Mouse (Mus musculus): ENCODE results near the gene Ces2h. TPM values are rescaled to one million over a fixed set of nuclear protein-coding genes. Genes with fewer than 3 reads are reported as not detected.

Gene Ces2h
- not detected for polyA plus RNA-seq (2014; fragmentation: Illumina TruSeq; extraction: RNeasy Lipid Tissue Mini Kit (QIAGEN cat#74804))

DNA sequence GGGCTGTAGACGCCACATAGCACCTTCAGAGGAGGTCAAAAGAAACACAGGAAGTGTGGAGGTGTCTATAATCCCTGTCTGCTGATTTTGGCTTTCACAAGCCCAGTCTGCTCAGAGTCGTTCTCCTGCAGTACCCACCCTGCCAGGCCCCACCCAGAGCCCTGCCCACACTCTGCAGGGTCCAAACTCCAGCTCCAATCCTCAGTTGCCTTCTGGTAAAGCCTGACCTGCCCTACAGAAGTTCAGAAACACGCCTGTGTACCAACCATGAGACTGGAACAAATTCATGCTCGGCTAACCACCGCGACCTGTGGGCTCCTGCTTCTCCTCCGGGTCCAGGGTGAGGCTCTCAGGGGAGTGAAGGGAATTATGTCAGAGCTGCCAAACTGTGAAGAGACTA is at the start of gene Ces2h:
TSS of gene Ces2h (plus strand) at position 268 of the 400 bp plus-strand sequence.

DNA sequence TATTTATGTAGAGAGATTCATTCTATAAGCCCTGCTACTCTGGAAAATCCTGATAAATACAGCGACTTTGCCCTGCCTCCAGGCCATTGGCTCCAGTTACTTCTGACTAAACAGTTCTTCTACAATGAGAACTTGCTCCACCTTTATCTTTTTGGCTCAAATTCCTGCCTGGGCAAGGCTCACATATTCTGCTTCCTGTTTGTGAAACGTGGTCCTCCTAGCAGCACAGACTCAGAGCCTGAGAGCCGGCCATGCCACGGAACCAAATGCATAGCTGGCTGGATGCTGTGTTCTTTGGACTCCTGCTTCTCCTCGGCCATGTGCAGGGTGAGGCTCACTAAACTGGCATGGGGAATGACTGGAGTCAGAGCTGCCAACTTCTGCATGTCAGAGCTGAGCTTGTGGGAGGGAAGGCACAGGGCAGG is 39.1 kb upstream of the Ces2h start, which contains the start of gene Ces2g:
TSS of gene Ces2g (plus strand) at position 182 of the 425 bp plus-strand sequence.

DNA sequence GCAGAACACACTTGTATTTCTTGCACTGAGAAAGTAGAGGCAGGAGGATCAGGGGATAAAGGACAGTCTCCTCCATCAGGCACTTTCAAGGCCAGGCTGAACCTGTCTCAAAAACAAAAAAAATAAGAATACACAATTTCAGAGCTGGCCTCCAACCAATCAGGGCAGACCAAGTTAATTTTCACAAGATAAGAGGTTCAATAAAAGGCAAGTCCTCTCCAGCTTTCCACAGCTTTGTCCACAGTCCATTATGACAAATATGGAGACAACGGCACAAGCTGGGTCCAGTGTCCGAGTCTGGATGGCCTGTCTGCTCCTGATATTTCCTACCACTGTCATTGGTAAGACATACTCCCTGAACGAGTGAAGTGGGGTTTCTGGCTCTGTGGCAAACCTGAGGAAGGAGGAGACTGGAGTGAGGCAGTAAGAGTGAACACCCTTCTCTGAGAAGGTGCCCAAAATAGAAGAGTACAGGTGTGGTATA is 47.8 kb downstream of the Ces2h start, which contains the start of gene Ces3a:
TSS of gene Ces3a (plus strand) at position 231 of the 484 bp plus-strand sequence.

Other genes starting within 250 kb of the Ces2h start
- 0.17 TPM for gene Ces2b, start 169.3 kb upstream of the Ces2h start, polyA plus RNA-seq (2014; fragmentation: Illumina TruSeq; extraction: RNeasy Lipid Tissue Mini Kit (QIAGEN cat#74804))
- not detected for gene Ces2c, start 153.8 kb upstream of the Ces2h start, polyA plus RNA-seq (2014; fragmentation: Illumina TruSeq; extraction: RNeasy Lipid Tissue Mini Kit (QIAGEN cat#74804))
- gene Ces2e, start 74.6 kb upstream of the Ces2h start, polyA plus RNA-seq (2014; fragmentation: Illumina TruSeq; extraction: RNeasy Lipid Tissue Mini Kit (QIAGEN cat#74804)) = 4.4 TPM
- not detected for gene Ces2f, start 53.5 kb upstream of the Ces2h start, polyA plus RNA-seq (2014; fragmentation: Illumina TruSeq; extraction: RNeasy Lipid Tissue Mini Kit (QIAGEN cat#74804))
- 46.3 TPM for gene Ces2g, start 39.1 kb upstream of the Ces2h start, polyA plus RNA-seq (2014; fragmentation: Illumina TruSeq; extraction: RNeasy Lipid Tissue Mini Kit (QIAGEN cat#74804))
- gene Ces3a, start 47.7 kb downstream of the Ces2h start, polyA plus RNA-seq (2014; fragmentation: Illumina TruSeq; extraction: RNeasy Lipid Tissue Mini Kit (QIAGEN cat#74804)) = not detected
- gene Ces3b, start 82.9 kb downstream of the Ces2h start, polyA plus RNA-seq (2014; fragmentation: Illumina TruSeq; extraction: RNeasy Lipid Tissue Mini Kit (QIAGEN cat#74804)) = not detected
- not detected for gene Ces4a, start 130.9 kb downstream of the Ces2h start, polyA plus RNA-seq (2014; fragmentation: Illumina TruSeq; extraction: RNeasy Lipid Tissue Mini Kit (QIAGEN cat#74804))
- 456 TPM for gene Cbfb, start 169.8 kb downstream of the Ces2h start, polyA plus RNA-seq (2014; fragmentation: Illumina TruSeq; extraction: RNeasy Lipid Tissue Mini Kit (QIAGEN cat#74804))
- 67.4 TPM for gene D230025D16Rik, start 224.3 kb downstream of the Ces2h start, polyA plus RNA-seq (2014; fragmentation: Illumina TruSeq; extraction: RNeasy Lipid Tissue Mini Kit (QIAGEN cat#74804))

Data from ovary, adult 10 weeks (tissue).